Mouse (Mus musculus): Measurements from ENCODE around the gene Defb26. TPM values are rescaled to one million over a fixed set of nuclear protein-coding genes. Genes with fewer than 3 reads are reported as not detected.

Defb26 gene
- polyA plus RNA-seq (2015; fragmentation: Nextera tagmentation; extraction: Ambion mirVana) = not detected in 2 replicates

DNA sequence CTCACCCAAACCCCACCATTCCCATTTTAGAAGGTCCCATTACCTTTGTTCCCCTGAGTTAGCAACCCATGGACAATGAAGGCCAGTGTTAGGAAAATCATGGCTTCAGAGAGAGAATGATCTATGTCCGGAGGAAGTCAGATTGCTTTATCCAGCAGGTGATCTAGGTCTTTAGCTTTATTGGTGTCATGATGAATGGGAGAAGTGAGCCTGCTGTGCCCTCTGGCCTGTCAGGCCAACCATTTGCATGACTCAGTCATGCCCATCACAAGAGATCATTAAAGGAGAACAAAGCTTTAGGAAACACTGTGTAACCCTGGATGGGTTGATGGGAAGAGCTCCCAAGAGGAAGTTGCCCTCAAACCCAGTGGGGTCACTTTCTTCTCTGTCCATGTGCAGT, at the start of gene Defb26:
Gene Defb26, minus strand, starts transcription at position 101 of the 400 bp plus-strand sequence.
- no peaks in the 10 kb centered on the region for H3K9me3 ChIP-seq (replicated peaks)
- no peaks in the 10 kb centered on the region for H3K4me1 ChIP-seq
- no peak within 1 kb of the TSS for H3K4me3 ChIP-seq (replicated peaks)
- ATAC-seq (ENCODE audit: low FRiP score) = no peak
- no peaks in the 10 kb centered on the region for H3K36me3 ChIP-seq
- no peaks in the 10 kb centered on the region for H3K27me3 ChIP-seq (replicated peaks)
- no peak within 1 kb of the TSS for H3K4me2 ChIP-seq
- H3K27ac ChIP-seq (replicated peaks) = no peak within 1 kb of the TSS
- H3K9ac ChIP-seq (replicated peaks) = no peak within 1 kb of the TSS
- 42% methylated on average over 1 of the region's 1 CpGs for WGBS

- Histone ChIP-seq H3K9ac (replicated peaks) (no peak overlapping the region), H3K4me1 (peaks cover 7% of the 10 kb centered on the region; the same call in 1 of the 2 replicates), H3K4me2 (no peak overlapping the region), H3K27me3 (replicated peaks) (no peaks in the 10 kb centered on the region), H3K27ac (replicated peaks) (no peak overlapping the region), H3K36me3 (no peaks in the 10 kb centered on the region), H3K4me3 (replicated peaks) (no peak overlapping the region), H3K9me3 (replicated peaks) (no peaks in the 10 kb centered on the region)
- WGBS = 91% methylated on average over 7 of the region's 7 CpGs
- ATAC-seq (ENCODE audit: low FRiP score) = no peak
These were observed 45.2 kb upstream of the Defb26 start for GRCm38 (mm10) chr2:152556655-152557054.

- no peaks in the 10 kb centered on the region for H3K36me3 ChIP-seq
- no peak overlapping the region for H3K27ac ChIP-seq (replicated peaks)
- no peaks in the 10 kb centered on the region for H3K27me3 ChIP-seq (replicated peaks)
- peaks cover 7% of the 10 kb centered on the region; the same call in 1 of the 2 replicates for H3K4me1 ChIP-seq
- H3K9ac ChIP-seq (replicated peaks) = no peak overlapping the region
- 13% methylated on average over 16 of the region's 16 CpGs for WGBS
- no peak for ATAC-seq (ENCODE audit: low FRiP score)
- H3K9me3 ChIP-seq (replicated peaks) = no peaks in the 10 kb centered on the region
- H3K4me2 ChIP-seq = peak overlapping the region; percentile 47
- no peak overlapping the region for H3K4me3 ChIP-seq (replicated peaks)
These were observed 42.4 kb upstream of the Defb26 start for GRCm38 (mm10) chr2:152553774-152554423.

DNA sequence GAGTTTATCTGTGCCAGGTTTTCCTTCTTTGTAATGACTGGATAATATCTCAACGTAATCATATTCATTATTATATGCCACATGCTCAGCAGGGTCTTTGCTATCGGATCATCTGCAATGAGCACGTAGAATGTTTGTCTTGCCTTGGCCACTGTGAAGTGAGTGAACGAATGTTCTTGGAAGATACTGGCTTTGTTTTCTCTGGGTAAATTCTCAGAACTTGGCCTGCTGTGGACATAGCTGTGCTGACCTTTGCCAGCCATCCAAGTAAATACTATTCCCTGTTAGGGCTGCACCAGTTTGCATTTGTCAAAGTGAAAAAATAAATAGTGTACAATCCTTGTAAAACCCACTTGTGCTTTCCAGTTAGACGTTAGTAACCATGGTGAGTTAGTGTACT, 36.6 kb upstream of the Defb26 start:
- no peak overlapping the region for H3K27ac ChIP-seq (replicated peaks)
- no peak overlapping the region for H3K9ac ChIP-seq (replicated peaks)
- no peak overlapping the region for H3K4me3 ChIP-seq (replicated peaks)
- no peaks in the 10 kb centered on the region for H3K27me3 ChIP-seq (replicated peaks)
- no peaks in the 10 kb centered on the region for H3K36me3 ChIP-seq
- H3K9me3 ChIP-seq (replicated peaks) = no peaks in the 10 kb centered on the region
- WGBS = 74% methylated on average over 5 of the region's 5 CpGs
- no peak overlapping the region for H3K4me2 ChIP-seq
- no peaks in the 10 kb centered on the region for H3K4me1 ChIP-seq
- ATAC-seq (ENCODE audit: low FRiP score) = no peak

- H3K27ac ChIP-seq (replicated peaks) = no peak overlapping the region
- no peaks in the 10 kb centered on the region for H3K9me3 ChIP-seq (replicated peaks)
- no peak overlapping the region for H3K4me3 ChIP-seq (replicated peaks)
- WGBS = 21% methylated on average over 4 of the region's 4 CpGs
- H3K4me1 ChIP-seq = no peaks in the 10 kb centered on the region
- H3K27me3 ChIP-seq (replicated peaks) = no peaks in the 10 kb centered on the region
- H3K9ac ChIP-seq (replicated peaks) = no peak overlapping the region
- H3K4me2 ChIP-seq = no peak overlapping the region
- ATAC-seq (ENCODE audit: low FRiP score) = no peak
- H3K36me3 ChIP-seq = no peaks in the 10 kb centered on the region
These were observed 33.2 kb upstream of the Defb26 start for GRCm38 (mm10) chr2:152544691-152545090.

GRCm38 (mm10) chr2:152543478-152543877, 32.0 kb upstream of the Defb26 start:
- Histone ChIP-seq H3K4me2 (no peak overlapping the region), H3K9ac (replicated peaks) (no peak overlapping the region), H3K27me3 (replicated peaks) (no peaks in the 10 kb centered on the region), H3K4me3 (replicated peaks) (no peak overlapping the region), H3K36me3 (no peaks in the 10 kb centered on the region), H3K4me1 (no peaks in the 10 kb centered on the region), H3K9me3 (replicated peaks) (no peaks in the 10 kb centered on the region), H3K27ac (replicated peaks) (no peak overlapping the region)
- WGBS = 62% methylated on average over 4 of the region's 4 CpGs
- no peak for ATAC-seq (ENCODE audit: low FRiP score)

GRCm38 (mm10) chr2:152542897-152543296, 31.4 kb upstream of the Defb26 start:
- no peaks in the 10 kb centered on the region for H3K27me3 ChIP-seq (replicated peaks)
- no peak overlapping the region for H3K9ac ChIP-seq (replicated peaks)
- no peaks in the 10 kb centered on the region for H3K9me3 ChIP-seq (replicated peaks)
- WGBS = 75% methylated on average over 2 of the region's 2 CpGs
- H3K36me3 ChIP-seq = no peaks in the 10 kb centered on the region
- no peak overlapping the region for H3K4me3 ChIP-seq (replicated peaks)
- no peaks in the 10 kb centered on the region for H3K4me1 ChIP-seq
- no peak overlapping the region for H3K4me2 ChIP-seq
- H3K27ac ChIP-seq (replicated peaks) = no peak overlapping the region
- no peak for ATAC-seq (ENCODE audit: low FRiP score)

DNA sequence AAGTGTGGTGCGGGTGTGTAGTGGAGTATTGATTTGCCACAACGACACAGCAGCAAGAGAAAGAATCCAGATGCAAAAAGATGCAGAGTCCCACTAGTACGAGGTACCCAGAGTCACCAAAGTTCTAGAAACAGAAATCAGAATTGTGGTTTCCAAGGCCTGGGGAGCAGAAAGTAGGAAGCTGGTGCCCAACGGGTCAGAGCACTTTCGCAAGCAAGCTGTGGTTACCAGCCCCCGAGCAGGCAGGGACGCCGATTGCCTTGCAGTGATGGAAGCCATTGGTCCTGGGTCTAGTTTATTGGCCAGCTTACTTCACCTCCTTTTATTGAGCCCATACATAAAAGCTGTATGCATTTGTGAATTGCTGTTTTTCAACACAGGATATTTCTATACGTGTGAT, 30.5 kb upstream of the Defb26 start:
- H3K4me1 ChIP-seq = no peaks in the 10 kb centered on the region
- no peak overlapping the region for H3K4me3 ChIP-seq (replicated peaks)
- no peaks in the 10 kb centered on the region for H3K9me3 ChIP-seq (replicated peaks)
- ATAC-seq (ENCODE audit: low FRiP score) = no peak
- H3K36me3 ChIP-seq = no peaks in the 10 kb centered on the region
- H3K9ac ChIP-seq (replicated peaks) = no peak overlapping the region
- H3K27ac ChIP-seq (replicated peaks) = no peak overlapping the region
- no peaks in the 10 kb centered on the region for H3K27me3 ChIP-seq (replicated peaks)
- no peak overlapping the region for H3K4me2 ChIP-seq
- 89% methylated on average over 9 of the region's 9 CpGs for WGBS

DNA sequence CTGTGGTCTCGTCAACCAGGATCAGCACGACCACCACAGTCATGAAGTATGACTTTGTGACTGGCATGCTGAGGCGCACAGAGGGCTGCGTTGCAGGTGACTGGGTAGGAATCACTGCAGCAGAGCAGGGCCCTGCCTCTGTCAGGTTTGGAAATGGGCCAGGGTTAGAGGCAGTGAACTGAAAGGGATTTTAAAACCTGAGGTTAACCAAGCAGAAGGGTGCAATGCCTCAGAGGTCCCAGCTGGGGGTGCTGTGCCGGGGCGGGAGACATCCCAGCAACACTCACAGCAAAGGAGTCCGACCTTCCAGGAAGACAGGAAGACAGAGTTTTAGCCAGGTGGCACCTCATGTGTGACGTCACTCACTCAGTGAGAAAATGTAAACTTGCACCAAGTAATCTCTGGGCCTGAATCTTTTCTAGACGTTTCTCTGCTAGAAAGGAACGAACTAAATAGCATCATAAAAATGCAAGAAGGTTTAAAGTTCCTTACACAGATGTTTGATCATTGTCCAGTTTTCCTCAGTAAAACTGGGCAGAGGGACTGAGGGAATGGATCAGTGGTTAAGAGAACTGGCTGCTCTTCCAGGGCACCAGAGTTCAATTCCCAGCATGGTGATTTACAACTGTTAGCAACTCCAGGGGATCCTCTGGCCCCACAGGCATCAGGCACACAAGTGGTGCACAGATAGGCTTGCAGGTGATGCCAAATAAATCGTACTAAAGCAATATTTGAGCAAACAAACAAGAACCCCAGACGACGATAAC, 28.6 kb upstream of the Defb26 start, which contains the start of gene Defb29:
Gene Defb29, minus strand, starts transcription at position 155 of the 767 bp plus-strand sequence.
- H3K4me3 ChIP-seq (replicated peaks) = no peak within 1 kb of the TSS
- H3K9ac ChIP-seq (replicated peaks) = no peak within 1 kb of the TSS
- no peak within 1 kb of the TSS for H3K27ac ChIP-seq (replicated peaks)
- 57% methylated on average over 13 of the region's 13 CpGs for WGBS
- H3K27me3 ChIP-seq (replicated peaks) = no peaks in the 10 kb centered on the region
- H3K36me3 ChIP-seq = no peaks in the 10 kb centered on the region
- no peak within 1 kb of the TSS for H3K4me2 ChIP-seq
- no peak for ATAC-seq (ENCODE audit: low FRiP score)
- no peaks in the 10 kb centered on the region for H3K9me3 ChIP-seq (replicated peaks)
- 0 out of 2 replicates have a peak, but pooled peaks cover 2% of the 10 kb centered on the region for H3K4me1 ChIP-seq

DNA sequence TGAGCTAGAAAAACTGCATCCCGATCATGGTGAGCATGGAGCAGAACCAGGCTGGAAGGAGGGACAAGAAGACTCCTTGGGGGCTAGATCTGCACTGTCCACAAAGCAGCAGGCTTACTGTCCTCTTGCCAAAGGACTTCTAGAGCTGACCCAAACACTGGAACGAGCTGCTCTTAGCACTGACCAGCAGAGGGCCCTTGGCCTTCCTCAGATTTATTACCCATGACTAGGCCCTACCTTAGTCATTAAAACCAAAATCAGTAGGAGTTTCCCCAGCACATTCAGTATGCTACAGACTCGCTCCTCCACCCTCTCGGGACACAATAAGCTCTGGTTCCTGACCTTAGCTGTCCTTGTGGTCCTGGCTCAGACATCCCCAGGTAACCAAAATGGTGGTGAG, 6.5 kb upstream of the Defb26 start, which contains the start of gene Defb28:
Gene Defb28, plus strand, starts transcription at position 275 of the 400 bp plus-strand sequence.
- Histone ChIP-seq H3K9ac (replicated peaks) (no peak within 1 kb of the TSS), H3K9me3 (replicated peaks) (no peaks in the 10 kb centered on the region; the same call in 1 of the 2 replicates), H3K4me1 (no peaks in the 10 kb centered on the region), H3K27me3 (replicated peaks) (no peaks in the 10 kb centered on the region), H3K4me3 (replicated peaks) (no peak within 1 kb of the TSS), H3K4me2 (no peak within 1 kb of the TSS), H3K27ac (replicated peaks) (no peak within 1 kb of the TSS), H3K36me3 (no peaks in the 10 kb centered on the region)
- no peak for ATAC-seq (ENCODE audit: low FRiP score)
- WGBS = 67% methylated on average over 4 of the region's 4 CpGs

DNA sequence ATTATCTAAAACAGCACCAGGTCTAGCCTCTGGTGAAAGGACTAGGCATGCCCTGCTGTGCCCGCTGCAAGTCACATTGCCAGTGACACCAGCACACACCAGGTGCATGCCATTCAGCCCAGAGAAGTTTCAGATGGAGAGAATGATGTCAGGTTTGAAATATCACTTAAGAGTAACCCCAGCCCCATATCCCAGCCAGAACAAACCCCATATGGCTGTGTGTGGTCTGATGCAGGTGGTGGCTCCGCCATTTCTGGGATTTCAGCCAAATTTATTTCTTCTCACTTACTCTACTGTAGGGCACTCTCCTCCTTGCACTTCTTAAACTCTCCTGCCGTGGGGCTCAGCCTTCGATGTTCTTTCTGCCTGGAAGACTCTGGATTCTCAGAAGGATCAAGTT, 4.6 kb upstream of the Defb26 start:
- H3K4me3 ChIP-seq (replicated peaks) = no peak overlapping the region

GRCm38 (mm10) chr2:152503950-152504349, 7.5 kb downstream of the Defb26 start:
- no peak overlapping the region for H3K27ac ChIP-seq (replicated peaks)
- no peak overlapping the region for H3K4me2 ChIP-seq
- no peak for ATAC-seq (ENCODE audit: low FRiP score)
- H3K27me3 ChIP-seq (replicated peaks) = no peaks in the 10 kb centered on the region
- no peaks in the 10 kb centered on the region for H3K4me1 ChIP-seq
- no peak overlapping the region for H3K9ac ChIP-seq (replicated peaks)
- no peaks in the 10 kb centered on the region for H3K9me3 ChIP-seq (replicated peaks)
- H3K36me3 ChIP-seq = no peaks in the 10 kb centered on the region
- H3K4me3 ChIP-seq (replicated peaks) = no peak overlapping the region
- WGBS = 88% methylated on average over 2 of the region's 2 CpGs

More for the DNA sequence above, 4.6 kb upstream of the Defb26 start:
- Histone ChIP-seq H3K9ac (replicated peaks) (no peak overlapping the region), H3K9me3 (replicated peaks) (no peaks in the 10 kb centered on the region), H3K4me1 (no peaks in the 10 kb centered on the region), H3K27ac (replicated peaks) (no peak overlapping the region), H3K27me3 (replicated peaks) (no peaks in the 10 kb centered on the region), H3K36me3 (no peaks in the 10 kb centered on the region), H3K4me2 (no peak overlapping the region)
- 81% methylated on average over 4 of the region's 4 CpGs for WGBS
- ATAC-seq (ENCODE audit: low FRiP score) = no peak

Data from neural tube, embryonic 15.5 days (tissue).